Mouse (Mus musculus) adrenal gland, adult 18-20 months (tissue): ENCODE data around the gene Gdf7. TPM values are rescaled to one million over a fixed set of nuclear protein-coding genes. Genes with fewer than 3 reads are reported as not detected.
A peak's percentile ranks its signal among the peaks of the same experiment; 100 is the strongest.

ENCODE experiments used
- DNase-seq, 2 experiments: peaks; one replicate each; pipeline ENCODE4 v3.0.0; 2021 to 2022; ENCODE audit warnings: low spot score in 2 of 2
- long read RNA-seq, 2 experiments: library from polyadenylated mRNA; stranded (forward); transcript quantifications; one replicate each; pipeline ENCODE4 v2.0.0; 2021
- total RNA-seq, 2 experiments: library from RNA; stranded (reverse); gene quantifications; 1 replicate in 1 of 2; 2 replicates in 1 of 2; pipeline ENCODE4 v1.2.3; 2021

Gene Gdf7
- total RNA-seq = not detected
- long read RNA-seq, experiment 1 = 0 reads
- long read RNA-seq, experiment 2 = 0 reads

- DNase-seq = no peak
Observed at GRCm38 (mm10) chr12:8301841-8302431, at the start of gene Gdf7. Gene Gdf7 (minus strand): TSS chr12:8301954.

GRCm38 (mm10) chr12:8351025-8351903 is 49.5 kb upstream of the Gdf7 start:
- DNase-seq = peak in 1 of 2 experiments; percentile 61

- no peak for DNase-seq
Observed at GRCm38 (mm10) chr12:8348733-8349513, 47.2 kb upstream of the Gdf7 start.

- DNase-seq = no peak
Observed at GRCm38 (mm10) chr12:8347746-8348462, 46.1 kb upstream of the Gdf7 start.

- no peak for DNase-seq
Observed at GRCm38 (mm10) chr12:8345539-8345938, 43.8 kb upstream of the Gdf7 start.

- DNase-seq = peak in 1 of 2 experiments; percentile 50
Observed at GRCm38 (mm10) chr12:8344897-8345296, 43.1 kb upstream of the Gdf7 start.

- DNase-seq = no peak
Observed at GRCm38 (mm10) chr12:8343381-8343780, 41.6 kb upstream of the Gdf7 start.

GRCm38 (mm10) chr12:8341008-8341407 is 39.3 kb upstream of the Gdf7 start:
- DNase-seq = no peak

- DNase-seq = no peak
Observed at GRCm38 (mm10) chr12:8339591-8340319, 38.0 kb upstream of the Gdf7 start.

- DNase-seq = no peak
Observed at GRCm38 (mm10) chr12:8338918-8339317, 37.2 kb upstream of the Gdf7 start.

- no peak for DNase-seq
Observed at GRCm38 (mm10) chr12:8338491-8338890, 36.7 kb upstream of the Gdf7 start.

GRCm38 (mm10) chr12:8337286-8338060 is 35.7 kb upstream of the Gdf7 start:
- no peak for DNase-seq

GRCm38 (mm10) chr12:8336601-8337285 is 35.0 kb upstream of the Gdf7 start:
- no peak for DNase-seq

GRCm38 (mm10) chr12:8335503-8335902 is 33.7 kb upstream of the Gdf7 start:
- DNase-seq = no peak

GRCm38 (mm10) chr12:8334261-8334660 is 32.5 kb upstream of the Gdf7 start:
- no peak for DNase-seq

GRCm38 (mm10) chr12:8333617-8334016 is 31.9 kb upstream of the Gdf7 start:
- no peak for DNase-seq

GRCm38 (mm10) chr12:8332174-8332542 is 30.4 kb upstream of the Gdf7 start:
- DNase-seq = no peak

- DNase-seq = no peak
Observed at GRCm38 (mm10) chr12:8331489-8332173, 29.9 kb upstream of the Gdf7 start.
